Mouse (Mus musculus): ENCODE results near the gene Ccdc34. TPM values are rescaled to one million over a fixed set of nuclear protein-coding genes. Genes with fewer than 3 reads are reported as not detected.

Ccdc34 gene
- polyA plus RNA-seq, 1 experiment from 2014 or later, result 65.0 TPM

GRCm38 (mm10) chr2:110191965-110192701 lies 174.5 kb downstream of the Ccdc34 start:
- no peaks in the 10 kb centered on the region for H3K36me3 ChIP-seq (ENCODE audit: control insufficient read depth, insufficient read depth, low read length)
- ATAC-seq (ENCODE audit: low FRiP score) (peak; percentile 70), DNase-seq (ENCODE audit: low spot score) (peak; percentile 51)
- 20% methylated on average over 15 of the region's 15 CpGs for WGBS
- H3K27me3 ChIP-seq (ENCODE audit: control insufficient read depth, insufficient read depth, low read length), result no peaks in the 10 kb centered on the region
- H3K4me2 ChIP-seq (replicated peaks; ENCODE audit: low read depth, low read length), result peak overlapping the region; percentile 9; the same call in 1 of the 2 replicates
- H3K4me3 ChIP-seq (ENCODE audit: low read depth, low read length), result no peak overlapping the region
- H3K9ac ChIP-seq (ENCODE audit: low read depth, low read length), result no peak overlapping the region
- H3K27ac ChIP-seq (ENCODE audit: low read depth, low read length), result peak overlapping the region; percentile 58; the same call in 1 of the 2 replicates
- H3K4me1 ChIP-seq (replicated peaks; ENCODE audit: control insufficient read depth, insufficient read depth, low read length), result peaks cover 6% of the 10 kb centered on the region
- no peaks in the 10 kb centered on the region for H3K9me3 ChIP-seq (ENCODE audit: control insufficient read depth, low read length)

GRCm38 (mm10) chr2:110192702-110193312 lies 175.2 kb downstream of the Ccdc34 start:
- H3K27ac ChIP-seq (ENCODE audit: low read depth, low read length), result no peak overlapping the region
- H3K4me3 ChIP-seq (ENCODE audit: low read depth, low read length), result no peak overlapping the region
- H3K4me1 ChIP-seq (replicated peaks; ENCODE audit: control insufficient read depth, insufficient read depth, low read length), result peaks cover 6% of the 10 kb centered on the region
- H3K9me3 ChIP-seq (ENCODE audit: control insufficient read depth, low read length), result no peaks in the 10 kb centered on the region
- no peaks in the 10 kb centered on the region for H3K36me3 ChIP-seq (ENCODE audit: control insufficient read depth, insufficient read depth, low read length)
- H3K4me2 ChIP-seq (replicated peaks; ENCODE audit: low read depth, low read length), result no peak overlapping the region
- ATAC-seq (ENCODE audit: low FRiP score), result peak; percentile 72
- DNase-seq (ENCODE audit: low spot score), result no peak
- no peak overlapping the region for H3K9ac ChIP-seq (ENCODE audit: low read depth, low read length)
- H3K27me3 ChIP-seq (ENCODE audit: control insufficient read depth, insufficient read depth, low read length), result no peaks in the 10 kb centered on the region
- WGBS, result 43% methylated on average over 3 of the region's 3 CpGs

- H3K9me3 ChIP-seq (ENCODE audit: control insufficient read depth, low read length), result no peaks in the 10 kb centered on the region
- peaks cover 6% of the 10 kb centered on the region for H3K4me1 ChIP-seq (replicated peaks; ENCODE audit: control insufficient read depth, insufficient read depth, low read length)
- H3K4me3 ChIP-seq (ENCODE audit: low read depth, low read length), result no peak overlapping the region
- H3K27me3 ChIP-seq (ENCODE audit: control insufficient read depth, insufficient read depth, low read length), result no peaks in the 10 kb centered on the region
- WGBS, result 89% methylated on average over 2 of the region's 2 CpGs
- ATAC-seq (ENCODE audit: low FRiP score) (no peak), DNase-seq (ENCODE audit: low spot score) (no peak)
- H3K9ac ChIP-seq (ENCODE audit: low read depth, low read length), result no peak overlapping the region
- H3K4me2 ChIP-seq (replicated peaks; ENCODE audit: low read depth, low read length), result no peak overlapping the region
- no peaks in the 10 kb centered on the region for H3K36me3 ChIP-seq (ENCODE audit: control insufficient read depth, insufficient read depth, low read length)
- H3K27ac ChIP-seq (ENCODE audit: low read depth, low read length), result no peak overlapping the region
Measured at GRCm38 (mm10) chr2:110196551-110196950, 178.9 kb downstream of the Ccdc34 start.

GRCm38 (mm10) chr2:110199648-110200047 lies 182.0 kb downstream of the Ccdc34 start:
- DNase-seq (ENCODE audit: low spot score) (no peak), ATAC-seq (ENCODE audit: low FRiP score) (no peak)
- Histone ChIP-seq H3K9me3 (ENCODE audit: control insufficient read depth, low read length) (no peaks in the 10 kb centered on the region), H3K9ac (ENCODE audit: low read depth, low read length) (no peak overlapping the region), H3K4me1 (replicated peaks; ENCODE audit: control insufficient read depth, insufficient read depth, low read length) (no peaks in the 10 kb centered on the region), H3K27ac (ENCODE audit: low read depth, low read length) (no peak overlapping the region), H3K4me2 (replicated peaks; ENCODE audit: low read depth, low read length) (no peak overlapping the region), H3K27me3 (ENCODE audit: control insufficient read depth, insufficient read depth, low read length) (no peaks in the 10 kb centered on the region), H3K4me3 (ENCODE audit: low read depth, low read length) (no peak overlapping the region), H3K36me3 (ENCODE audit: control insufficient read depth, insufficient read depth, low read length) (no peaks in the 10 kb centered on the region)
- WGBS, result 63% methylated on average over 1 of the region's 1 CpGs

GRCm38 (mm10) chr2:110201770-110202169 lies 184.2 kb downstream of the Ccdc34 start:
- WGBS, result 91% methylated on average over 4 of the region's 4 CpGs
- no peaks in the 10 kb centered on the region for H3K27me3 ChIP-seq (ENCODE audit: control insufficient read depth, insufficient read depth, low read length)
- H3K27ac ChIP-seq (ENCODE audit: low read depth, low read length), result no peak overlapping the region
- H3K4me3 ChIP-seq (ENCODE audit: low read depth, low read length), result no peak overlapping the region
- H3K9ac ChIP-seq (ENCODE audit: low read depth, low read length), result no peak overlapping the region
- no peaks in the 10 kb centered on the region for H3K4me1 ChIP-seq (replicated peaks; ENCODE audit: control insufficient read depth, insufficient read depth, low read length)
- H3K36me3 ChIP-seq (ENCODE audit: control insufficient read depth, insufficient read depth, low read length), result no peaks in the 10 kb centered on the region
- no peaks in the 10 kb centered on the region for H3K9me3 ChIP-seq (ENCODE audit: control insufficient read depth, low read length)
- DNase-seq (ENCODE audit: low spot score), result no peak
- no peak for ATAC-seq (ENCODE audit: low FRiP score)
- H3K4me2 ChIP-seq (replicated peaks; ENCODE audit: low read depth, low read length), result no peak overlapping the region

GRCm38 (mm10) chr2:110202716-110203497 lies 185.3 kb downstream of the Ccdc34 start:
- H3K36me3 ChIP-seq (ENCODE audit: control insufficient read depth, insufficient read depth, low read length), result no peaks in the 10 kb centered on the region
- H3K9ac ChIP-seq (ENCODE audit: low read depth, low read length), result no peak overlapping the region
- no peaks in the 10 kb centered on the region for H3K27me3 ChIP-seq (ENCODE audit: control insufficient read depth, insufficient read depth, low read length)
- no peaks in the 10 kb centered on the region for H3K9me3 ChIP-seq (ENCODE audit: control insufficient read depth, low read length)
- DNase-seq (ENCODE audit: low spot score) (no peak), ATAC-seq (ENCODE audit: low FRiP score) (no peak)
- WGBS, result 60% methylated on average over 13 of the region's 13 CpGs
- H3K4me1 ChIP-seq (replicated peaks; ENCODE audit: control insufficient read depth, insufficient read depth, low read length), result no peaks in the 10 kb centered on the region
- H3K27ac ChIP-seq (ENCODE audit: low read depth, low read length), result no peak overlapping the region
- H3K4me3 ChIP-seq (ENCODE audit: low read depth, low read length), result no peak overlapping the region
- H3K4me2 ChIP-seq (replicated peaks; ENCODE audit: low read depth, low read length), result no peak overlapping the region

- H3K36me3 ChIP-seq (ENCODE audit: control insufficient read depth, insufficient read depth, low read length), result no peaks in the 10 kb centered on the region
- no peak overlapping the region for H3K9ac ChIP-seq (ENCODE audit: low read depth, low read length)
- no peak overlapping the region for H3K4me2 ChIP-seq (replicated peaks; ENCODE audit: low read depth, low read length)
- DNase-seq (ENCODE audit: low spot score) (peak; percentile 12), ATAC-seq (ENCODE audit: low FRiP score) (no peak; the same call in 1 of the 2 replicates)
- no peaks in the 10 kb centered on the region for H3K4me1 ChIP-seq (replicated peaks; ENCODE audit: control insufficient read depth, insufficient read depth, low read length)
- no peak overlapping the region for H3K27ac ChIP-seq (ENCODE audit: low read depth, low read length)
- 66% methylated on average over 4 of the region's 4 CpGs for WGBS
- H3K4me3 ChIP-seq (ENCODE audit: low read depth, low read length), result no peak overlapping the region
- H3K27me3 ChIP-seq (ENCODE audit: control insufficient read depth, insufficient read depth, low read length), result no peaks in the 10 kb centered on the region
- no peaks in the 10 kb centered on the region for H3K9me3 ChIP-seq (ENCODE audit: control insufficient read depth, low read length)
Measured at GRCm38 (mm10) chr2:110204169-110204568, 186.6 kb downstream of the Ccdc34 start.

- Histone ChIP-seq H3K4me2 (replicated peaks; ENCODE audit: low read depth, low read length) (0 out of 2 replicates have a peak overlapping the region, but pooled peaks have one; percentile 8), H3K36me3 (ENCODE audit: control insufficient read depth, insufficient read depth, low read length) (no peaks in the 10 kb centered on the region), H3K27me3 (ENCODE audit: control insufficient read depth, insufficient read depth, low read length) (no peaks in the 10 kb centered on the region), H3K4me1 (replicated peaks; ENCODE audit: control insufficient read depth, insufficient read depth, low read length) (no peaks in the 10 kb centered on the region), H3K9ac (ENCODE audit: low read depth, low read length) (no peak overlapping the region), H3K4me3 (ENCODE audit: low read depth, low read length) (no peak overlapping the region), H3K27ac (ENCODE audit: low read depth, low read length) (no peak overlapping the region), H3K9me3 (ENCODE audit: control insufficient read depth, low read length) (no peaks in the 10 kb centered on the region)
- WGBS, result 14% methylated on average over 14 of the region's 14 CpGs
- DNase-seq (ENCODE audit: low spot score), result peak; percentile 82
- ATAC-seq (ENCODE audit: low FRiP score), result peak; percentile 46; the same call in 1 of the 2 replicates
Measured at GRCm38 (mm10) chr2:110204705-110205318, 187.2 kb downstream of the Ccdc34 start.
